Mouse (Mus musculus): ENCODE measurements around the gene Nebl. TPM values are rescaled to one million over a fixed set of nuclear protein-coding genes. Genes with fewer than 3 reads are reported as not detected.
A peak's percentile ranks its signal among the peaks of the same experiment; 100 is the strongest.

The Nebl gene
- polyA plus RNA-seq, 1 experiment from 2014 or later: 9.7 TPM

DNA sequence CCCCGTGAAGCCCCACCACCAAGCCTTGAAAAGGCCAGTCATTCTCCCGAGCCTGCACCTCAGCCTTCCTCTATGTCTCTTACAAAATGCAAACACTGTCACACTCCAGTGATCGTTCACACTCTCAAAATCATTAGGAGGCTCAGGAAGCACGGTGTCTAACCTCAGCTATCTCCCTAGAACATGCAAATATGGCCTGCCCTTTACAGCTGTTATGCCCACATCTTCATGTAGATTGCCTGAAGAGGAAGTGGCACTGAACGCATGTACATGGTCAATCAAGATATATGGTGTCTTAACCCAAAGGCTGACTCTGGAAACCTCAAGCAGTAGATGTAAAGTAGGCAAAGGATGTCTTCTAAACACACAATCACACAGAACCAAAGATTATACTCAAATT, 335.0 kb downstream of the Nebl start:
- H3K9ac ChIP-seq (replicated peaks; ENCODE audit: low read length): no peak overlapping the region
- no peak overlapping the region for H3K27ac ChIP-seq (ENCODE audit: low read length)
- H3K9me3 ChIP-seq (ENCODE audit: low read length): no peaks in the 10 kb centered on the region
- H3K36me3 ChIP-seq (ENCODE audit: insufficient read depth, low read length): no peaks in the 10 kb centered on the region
- ATAC-seq (ENCODE audit: low FRiP score, low TSS enrichment): no peak
- H3K27me3 ChIP-seq (ENCODE audit: insufficient read depth, low read length): no peaks in the 10 kb centered on the region
- H3K4me1 ChIP-seq (ENCODE audit: insufficient read depth, low read length): no peaks in the 10 kb centered on the region
- no peak overlapping the region for H3K4me3 ChIP-seq (ENCODE audit: low read length)
- 62% methylated on average over 5 of the region's 5 CpGs for WGBS
- no peak overlapping the region for H3K4me2 ChIP-seq (replicated peaks; ENCODE audit: low read depth, low read length)

DNA sequence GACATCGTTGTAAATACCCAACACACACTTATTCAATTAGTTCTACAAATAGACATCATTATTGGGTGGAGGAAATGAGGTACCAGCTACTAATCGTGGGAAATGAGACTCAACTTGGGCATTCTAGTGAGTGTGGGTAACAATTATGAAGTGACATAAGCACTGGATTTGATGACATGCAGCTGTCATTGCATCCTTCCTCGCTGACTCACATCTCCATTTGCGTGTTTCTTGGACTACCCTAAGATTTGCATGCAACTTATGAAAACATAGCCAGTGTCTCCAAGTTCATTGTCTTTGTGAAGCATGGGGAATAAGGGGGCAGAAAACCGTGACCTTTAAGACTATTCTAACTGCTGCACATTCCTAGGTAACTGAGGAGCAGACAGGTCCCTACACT, 339.9 kb downstream of the Nebl start:
- Histone ChIP-seq H3K27ac (ENCODE audit: low read length) (no peak overlapping the region), H3K9ac (replicated peaks; ENCODE audit: low read length) (no peak overlapping the region), H3K4me2 (replicated peaks; ENCODE audit: low read depth, low read length) (no peak overlapping the region), H3K9me3 (ENCODE audit: low read length) (no peaks in the 10 kb centered on the region), H3K36me3 (ENCODE audit: insufficient read depth, low read length) (no peaks in the 10 kb centered on the region), H3K4me1 (ENCODE audit: insufficient read depth, low read length) (no peaks in the 10 kb centered on the region), H3K4me3 (ENCODE audit: low read length) (no peak overlapping the region), H3K27me3 (ENCODE audit: insufficient read depth, low read length) (no peaks in the 10 kb centered on the region)
- no peak for ATAC-seq (ENCODE audit: low FRiP score, low TSS enrichment)
- WGBS: 86% methylated on average over 5 of the region's 5 CpGs

DNA sequence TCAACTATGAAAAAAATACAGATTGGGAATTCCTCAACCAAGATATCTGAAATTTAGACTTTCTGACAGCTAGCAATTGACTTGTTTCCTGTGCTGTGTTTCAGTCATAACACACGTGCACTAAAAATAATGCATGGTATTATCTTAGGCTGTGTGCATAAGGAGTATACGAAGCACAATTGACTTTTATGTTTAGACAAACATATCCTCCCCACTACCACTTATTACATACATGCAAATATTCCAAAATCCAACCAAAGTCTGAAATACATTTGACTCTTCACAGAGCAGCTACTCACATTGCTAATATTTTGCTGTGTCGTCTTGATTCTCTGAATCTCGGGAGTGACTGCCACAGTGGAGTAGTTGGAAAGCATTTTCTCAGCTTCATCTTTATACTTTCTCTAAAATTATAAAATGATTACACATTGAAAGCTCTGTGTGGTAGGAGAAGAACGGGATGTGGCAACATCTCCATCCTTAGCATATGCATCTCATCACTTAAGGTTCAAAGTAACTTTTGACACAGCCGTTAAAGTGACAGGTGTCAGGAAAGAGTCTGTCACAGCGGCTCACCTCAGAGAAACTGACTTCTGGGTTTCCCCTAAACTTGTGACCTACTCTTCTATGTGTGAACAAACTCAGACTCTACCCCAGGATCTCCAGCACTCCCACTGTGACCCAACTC, 340.6 kb downstream of the Nebl start:
- ATAC-seq (ENCODE audit: low FRiP score, low TSS enrichment): no peak
- Histone ChIP-seq H3K4me2 (replicated peaks; ENCODE audit: low read depth, low read length) (no peak overlapping the region), H3K4me3 (ENCODE audit: low read length) (no peak overlapping the region), H3K27ac (ENCODE audit: low read length) (no peak overlapping the region), H3K36me3 (ENCODE audit: insufficient read depth, low read length) (no peaks in the 10 kb centered on the region), H3K9me3 (ENCODE audit: low read length) (no peaks in the 10 kb centered on the region), H3K27me3 (ENCODE audit: insufficient read depth, low read length) (no peaks in the 10 kb centered on the region), H3K9ac (replicated peaks; ENCODE audit: low read length) (no peak overlapping the region), H3K4me1 (ENCODE audit: insufficient read depth, low read length) (no peaks in the 10 kb centered on the region)
- WGBS: 80% methylated on average over 7 of the region's 7 CpGs

DNA sequence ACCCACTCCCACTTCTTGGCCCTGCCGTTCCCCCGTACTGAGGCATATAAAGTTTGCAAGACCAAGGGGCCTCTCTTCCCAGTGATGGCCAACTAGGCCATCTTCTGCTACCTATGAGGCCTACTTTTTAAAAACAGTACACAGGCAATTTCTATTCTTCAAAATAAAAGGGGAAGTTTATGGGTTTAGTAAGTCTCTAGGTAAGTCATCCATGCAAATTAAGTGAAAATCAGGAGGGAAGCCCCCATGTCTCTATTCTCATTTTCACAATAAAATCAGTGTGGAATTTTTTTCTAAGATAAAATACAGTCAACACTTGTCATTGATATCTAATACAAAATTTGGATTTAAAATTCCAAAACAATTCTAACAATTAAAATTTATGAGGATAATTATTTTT, 341.4 kb downstream of the Nebl start:
- no peak overlapping the region for H3K4me2 ChIP-seq (replicated peaks; ENCODE audit: low read depth, low read length)
- no peaks in the 10 kb centered on the region for H3K4me1 ChIP-seq (ENCODE audit: insufficient read depth, low read length)
- ATAC-seq (ENCODE audit: low FRiP score, low TSS enrichment): no peak
- WGBS: 88% methylated on average over 2 of the region's 2 CpGs
- no peak overlapping the region for H3K4me3 ChIP-seq (ENCODE audit: low read length)
- no peaks in the 10 kb centered on the region for H3K9me3 ChIP-seq (ENCODE audit: low read length)
- H3K27me3 ChIP-seq (ENCODE audit: insufficient read depth, low read length): no peaks in the 10 kb centered on the region
- no peak overlapping the region for H3K27ac ChIP-seq (ENCODE audit: low read length)
- H3K36me3 ChIP-seq (ENCODE audit: insufficient read depth, low read length): no peaks in the 10 kb centered on the region
- no peak overlapping the region for H3K9ac ChIP-seq (replicated peaks; ENCODE audit: low read length)

DNA sequence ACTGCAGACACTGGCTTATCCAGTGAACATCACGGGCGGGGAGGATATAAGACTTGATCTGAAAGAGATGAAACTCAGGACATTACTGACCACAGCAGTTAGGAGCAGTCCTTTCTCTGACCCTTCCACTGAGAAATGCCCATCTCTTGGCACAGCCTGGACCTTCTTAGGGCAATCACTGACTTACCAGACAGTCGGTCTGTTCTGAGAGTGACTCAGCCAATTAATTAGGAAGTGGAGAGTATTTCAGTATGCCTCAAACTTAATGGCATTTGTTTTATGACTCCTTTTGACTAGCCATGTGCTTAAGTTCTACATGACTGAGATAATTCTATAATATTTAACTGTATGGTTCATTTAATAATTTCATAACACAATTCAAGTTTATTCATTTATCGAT, 341.9 kb downstream of the Nebl start:
- Histone ChIP-seq H3K4me1 (ENCODE audit: insufficient read depth, low read length) (no peaks in the 10 kb centered on the region), H3K9ac (replicated peaks; ENCODE audit: low read length) (no peak overlapping the region), H3K27me3 (ENCODE audit: insufficient read depth, low read length) (no peaks in the 10 kb centered on the region), H3K36me3 (ENCODE audit: insufficient read depth, low read length) (no peaks in the 10 kb centered on the region), H3K4me3 (ENCODE audit: low read length) (no peak overlapping the region), H3K4me2 (replicated peaks; ENCODE audit: low read depth, low read length) (no peak overlapping the region), H3K9me3 (ENCODE audit: low read length) (no peaks in the 10 kb centered on the region), H3K27ac (ENCODE audit: low read length) (no peak overlapping the region)
- WGBS: 88% methylated on average over 4 of the region's 4 CpGs
- no peak for ATAC-seq (ENCODE audit: low FRiP score, low TSS enrichment)

DNA sequence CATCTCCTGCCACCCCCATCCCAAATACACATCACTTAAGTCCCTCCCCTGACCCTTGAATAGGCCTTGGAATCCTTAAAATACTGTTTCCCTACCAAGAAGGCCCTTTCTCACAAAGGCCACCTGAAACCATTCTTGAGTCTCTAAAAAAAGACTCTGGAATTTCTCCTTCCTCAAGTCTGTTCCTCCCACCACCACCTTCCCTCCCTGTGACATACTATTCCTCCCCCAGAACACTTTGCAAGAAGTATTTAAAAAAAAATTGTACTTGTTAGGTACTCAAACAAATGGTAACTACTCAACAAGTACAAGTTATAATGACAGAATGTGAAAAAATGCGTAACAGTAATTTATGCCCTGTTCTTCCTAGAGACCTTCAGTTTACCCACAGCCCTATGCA, 349.0 kb downstream of the Nebl start:
- no peaks in the 10 kb centered on the region for H3K4me1 ChIP-seq (ENCODE audit: insufficient read depth, low read length)
- H3K4me2 ChIP-seq (replicated peaks; ENCODE audit: low read depth, low read length): no peak overlapping the region
- 93% methylated on average over 1 of the region's 1 CpGs for WGBS
- no peak overlapping the region for H3K27ac ChIP-seq (ENCODE audit: low read length)
- H3K9ac ChIP-seq (replicated peaks; ENCODE audit: low read length): no peak overlapping the region
- H3K36me3 ChIP-seq (ENCODE audit: insufficient read depth, low read length): no peaks in the 10 kb centered on the region
- no peaks in the 10 kb centered on the region for H3K27me3 ChIP-seq (ENCODE audit: insufficient read depth, low read length)
- no peak for ATAC-seq (ENCODE audit: low FRiP score, low TSS enrichment)
- no peaks in the 10 kb centered on the region for H3K9me3 ChIP-seq (ENCODE audit: low read length)
- no peak overlapping the region for H3K4me3 ChIP-seq (ENCODE audit: low read length)

DNA sequence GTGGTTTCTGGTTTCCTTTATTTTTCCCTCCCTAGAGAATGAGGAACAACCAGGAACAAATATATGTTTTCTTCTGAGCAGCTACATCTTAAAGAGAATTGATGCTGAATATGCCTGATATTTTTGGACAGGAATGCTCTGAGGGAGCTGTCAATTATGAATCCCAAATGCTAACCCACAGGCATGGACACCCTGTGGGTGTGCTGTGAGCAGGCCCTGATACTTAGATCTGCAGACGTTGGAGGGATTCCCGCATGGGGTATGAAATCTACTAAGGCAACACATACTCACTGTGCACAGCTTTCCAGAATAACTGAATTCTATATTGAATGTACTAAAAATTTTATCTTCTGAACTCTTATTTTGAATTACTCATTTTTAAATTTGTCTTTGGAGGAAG, 355.3 kb downstream of the Nebl start:
- no peak for ATAC-seq (ENCODE audit: low FRiP score, low TSS enrichment)
- Histone ChIP-seq H3K4me3 (ENCODE audit: low read length) (no peak overlapping the region), H3K9me3 (ENCODE audit: low read length) (no peaks in the 10 kb centered on the region), H3K27ac (ENCODE audit: low read length) (no peak overlapping the region), H3K36me3 (ENCODE audit: insufficient read depth, low read length) (no peaks in the 10 kb centered on the region), H3K27me3 (ENCODE audit: insufficient read depth, low read length) (no peaks in the 10 kb centered on the region), H3K4me2 (replicated peaks; ENCODE audit: low read depth, low read length) (no peak overlapping the region), H3K9ac (replicated peaks; ENCODE audit: low read length) (no peak overlapping the region), H3K4me1 (ENCODE audit: insufficient read depth, low read length) (no peaks in the 10 kb centered on the region)
- 92% methylated on average over 2 of the region's 2 CpGs for WGBS

DNA sequence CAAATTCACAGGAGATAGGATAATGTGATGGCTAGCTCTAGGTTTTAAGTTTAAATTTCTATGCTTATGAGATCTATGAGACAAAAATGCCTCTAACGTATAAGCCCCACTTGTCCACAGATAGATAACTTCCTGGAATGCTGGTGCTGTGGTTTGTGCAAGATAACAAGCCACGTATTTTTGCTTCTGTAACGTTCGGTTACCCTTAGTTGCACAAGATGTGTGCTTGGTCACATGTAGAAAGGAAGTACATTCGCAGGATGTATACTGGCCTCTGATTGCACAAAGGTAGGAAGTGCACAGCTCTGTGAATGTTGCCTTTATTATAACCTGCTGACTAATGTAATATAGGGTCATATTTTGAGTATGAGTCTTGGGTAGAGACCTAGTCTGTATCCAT, 365.6 kb downstream of the Nebl start:
- no peaks in the 10 kb centered on the region for H3K36me3 ChIP-seq (ENCODE audit: insufficient read depth, low read length)
- H3K9ac ChIP-seq (replicated peaks; ENCODE audit: low read length): no peak overlapping the region
- no peaks in the 10 kb centered on the region for H3K9me3 ChIP-seq (ENCODE audit: low read length)
- H3K27me3 ChIP-seq (ENCODE audit: insufficient read depth, low read length): no peaks in the 10 kb centered on the region
- H3K4me2 ChIP-seq (replicated peaks; ENCODE audit: low read depth, low read length): no peak overlapping the region
- H3K4me3 ChIP-seq (ENCODE audit: low read length): no peak overlapping the region
- ATAC-seq (ENCODE audit: low FRiP score, low TSS enrichment): no peak
- WGBS: 65% methylated on average over 5 of the region's 5 CpGs
- H3K4me1 ChIP-seq (ENCODE audit: insufficient read depth, low read length): peaks cover 26% of the 10 kb centered on the region
- no peak overlapping the region; the same call in 1 of the 2 replicates for H3K27ac ChIP-seq (ENCODE audit: low read length)

DNA sequence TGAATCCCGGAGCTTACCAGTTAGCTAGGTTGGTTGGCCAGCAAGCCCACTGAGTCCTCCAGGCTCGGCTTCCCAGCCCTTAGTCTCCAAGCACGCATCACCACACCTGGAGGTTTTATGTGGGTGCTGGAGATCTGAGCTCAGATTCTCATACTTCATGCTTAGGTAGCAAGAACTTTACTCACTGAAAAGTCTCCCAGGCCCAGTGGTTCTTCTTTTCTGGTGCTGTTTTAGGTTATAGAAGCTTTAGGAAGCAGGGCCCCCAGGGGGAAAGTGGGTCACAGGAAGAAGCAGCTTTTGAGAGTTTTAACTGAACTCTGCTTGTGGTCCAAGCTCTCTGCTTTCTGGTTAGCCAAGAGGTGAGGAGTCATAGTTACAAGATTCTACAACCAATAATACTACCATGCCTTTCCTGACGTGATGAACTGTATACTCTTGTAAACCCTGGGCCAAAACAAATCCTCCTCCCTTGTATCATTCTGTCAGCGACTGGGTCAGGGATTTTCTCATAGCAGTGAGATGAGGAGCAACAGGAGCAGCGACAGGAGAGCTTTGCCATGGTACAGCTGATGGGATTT, 366.2 kb downstream of the Nebl start:
- 35% methylated on average over 6 of the region's 6 CpGs for WGBS
- Histone ChIP-seq H3K4me2 (replicated peaks; ENCODE audit: low read depth, low read length) (no peak overlapping the region), H3K4me3 (ENCODE audit: low read length) (no peak overlapping the region), H3K27ac (ENCODE audit: low read length) (peak overlapping the region; percentile 70), H3K4me1 (ENCODE audit: insufficient read depth, low read length) (peaks cover 26% of the 10 kb centered on the region), H3K27me3 (ENCODE audit: insufficient read depth, low read length) (no peaks in the 10 kb centered on the region), H3K36me3 (ENCODE audit: insufficient read depth, low read length) (no peaks in the 10 kb centered on the region), H3K9me3 (ENCODE audit: low read length) (no peaks in the 10 kb centered on the region), H3K9ac (replicated peaks; ENCODE audit: low read length) (no peak overlapping the region)
- ATAC-seq (ENCODE audit: low FRiP score, low TSS enrichment): no peak

DNA sequence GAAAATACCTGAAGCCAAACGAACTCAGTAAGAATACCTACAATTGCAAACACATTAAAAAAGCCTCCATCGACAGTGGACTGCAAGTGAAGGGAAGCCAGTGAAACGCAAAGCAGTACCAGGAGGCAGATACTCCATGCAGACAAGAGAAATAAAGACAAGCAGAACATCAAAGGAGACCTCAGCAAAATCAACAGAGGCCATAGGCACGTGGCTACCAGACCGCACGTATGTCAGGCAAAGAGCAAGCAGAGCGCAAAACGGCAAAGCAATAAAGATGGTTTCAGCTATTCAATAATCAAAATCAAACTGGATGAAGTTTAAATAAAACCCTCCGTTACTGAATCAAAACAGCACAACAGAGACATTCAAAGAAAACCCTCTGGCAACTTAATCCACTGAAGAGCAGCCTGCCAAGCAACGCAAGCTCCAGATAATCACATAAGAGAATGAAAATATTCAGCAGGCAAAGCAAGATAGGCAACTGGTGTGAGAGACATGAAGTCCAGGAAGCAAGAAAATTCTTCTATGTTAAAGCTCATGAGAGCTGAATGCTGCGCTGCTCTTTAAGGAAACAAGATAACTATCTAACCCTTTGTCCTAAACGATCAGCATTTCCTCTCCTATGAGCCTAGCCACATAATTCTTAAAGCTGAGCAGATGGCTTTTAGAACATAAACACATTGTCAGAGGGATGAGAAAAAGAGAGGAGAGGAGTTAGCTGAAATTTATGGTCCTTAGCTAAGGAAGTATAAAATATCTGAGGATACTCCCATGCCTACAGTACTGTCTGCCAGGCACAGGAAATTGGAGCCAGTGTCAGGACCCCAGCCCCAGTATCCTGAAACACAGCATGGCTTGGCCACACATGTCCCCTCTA, 367.7 kb downstream of the Nebl start:
- 0 out of 2 replicates have a peak overlapping the region, but pooled peaks have one; percentile 10 for H3K9ac ChIP-seq (replicated peaks; ENCODE audit: low read length)
- peak; percentile 95 for ATAC-seq (ENCODE audit: low FRiP score, low TSS enrichment)
- H3K9me3 ChIP-seq (ENCODE audit: low read length): no peaks in the 10 kb centered on the region
- H3K27me3 ChIP-seq (ENCODE audit: insufficient read depth, low read length): no peaks in the 10 kb centered on the region
- WGBS: 14% methylated on average over 12 of the region's 12 CpGs
- H3K4me1 ChIP-seq (ENCODE audit: insufficient read depth, low read length): peaks cover 26% of the 10 kb centered on the region
- H3K4me2 ChIP-seq (replicated peaks; ENCODE audit: low read depth, low read length): peak overlapping the region; percentile 17; the same call in 1 of the 2 replicates
- no peak overlapping the region for H3K4me3 ChIP-seq (ENCODE audit: low read length)
- H3K27ac ChIP-seq (ENCODE audit: low read length): peak overlapping the region; percentile 88
- H3K36me3 ChIP-seq (ENCODE audit: insufficient read depth, low read length): no peaks in the 10 kb centered on the region

Data from kidney, embryonic 16.5 days (tissue).